Mouse (Mus musculus): ENCODE data around the gene Cx3cl1. TPM values are rescaled to one million over a fixed set of nuclear protein-coding genes. Genes with fewer than 3 reads are reported as not detected.

The Cx3cl1 gene
- polyA plus RNA-seq, 1 experiment from 2014 or later = 5.2 TPM

GRCm38 (mm10) chr8:94741726-94742125 lies 30.1 kb upstream of the Cx3cl1 start:
- ATAC-seq (ENCODE audit: insufficient number of reproducible peaks, low FRiP score, low TSS enrichment, low read depth) = no peak
- Histone ChIP-seq H3K9me3 (ENCODE audit: control insufficient read depth, low read length) (no peaks in the 10 kb centered on the region), H3K9ac (ENCODE audit: low read length) (no peak overlapping the region), H3K4me2 (ENCODE audit: low read depth, severe bottlenecking) (no peak overlapping the region), H3K36me3 (ENCODE audit: control insufficient read depth, insufficient read depth, low read length) (no peaks in the 10 kb centered on the region), H3K27me3 (ENCODE audit: control insufficient read depth, insufficient read depth, low read length) (no peaks in the 10 kb centered on the region), H3K4me3 (ENCODE audit: low read depth, low read length) (no peak overlapping the region), H3K4me1 (ENCODE audit: control insufficient read depth, insufficient read depth, low read length) (no peaks in the 10 kb centered on the region), H3K27ac (replicated peaks; ENCODE audit: low read depth, low read length) (no peak overlapping the region)
- WGBS = 87% methylated on average over 4 of the region's 4 CpGs
- DNase-seq (ENCODE audit: low spot score) = no peak

DNA sequence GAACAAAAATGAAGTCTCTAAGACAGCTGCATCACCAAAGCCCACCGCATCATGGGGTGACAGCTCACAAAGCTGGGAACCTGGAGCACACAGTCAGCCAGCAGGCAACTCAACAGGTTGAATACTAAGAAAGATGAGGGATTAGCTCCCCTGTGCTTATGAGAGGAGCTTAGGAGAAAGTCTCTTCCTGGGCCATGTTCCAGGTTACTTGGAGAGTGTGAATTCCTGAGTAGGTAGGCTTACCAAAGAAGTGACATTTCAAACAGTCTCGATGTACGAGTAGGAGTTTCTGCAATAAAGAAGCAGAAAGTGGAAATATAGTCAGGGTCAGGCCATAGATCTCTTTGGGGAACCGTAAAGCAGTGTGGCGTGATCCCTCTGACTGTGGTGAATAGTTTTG lies 27.3 kb upstream of the Cx3cl1 start:
- WGBS = 90% methylated on average over 5 of the region's 5 CpGs
- DNase-seq (ENCODE audit: low spot score) = no peak
- Histone ChIP-seq H3K9me3 (ENCODE audit: control insufficient read depth, low read length) (no peaks in the 10 kb centered on the region), H3K4me1 (ENCODE audit: control insufficient read depth, insufficient read depth, low read length) (no peaks in the 10 kb centered on the region), H3K4me2 (ENCODE audit: low read depth, severe bottlenecking) (no peak overlapping the region), H3K4me3 (ENCODE audit: low read depth, low read length) (no peak overlapping the region), H3K9ac (ENCODE audit: low read length) (no peak overlapping the region), H3K27me3 (ENCODE audit: control insufficient read depth, insufficient read depth, low read length) (no peaks in the 10 kb centered on the region), H3K27ac (replicated peaks; ENCODE audit: low read depth, low read length) (no peak overlapping the region), H3K36me3 (ENCODE audit: control insufficient read depth, insufficient read depth, low read length) (no peaks in the 10 kb centered on the region)
- ATAC-seq (ENCODE audit: insufficient number of reproducible peaks, low FRiP score, low TSS enrichment, low read depth) = no peak

DNA sequence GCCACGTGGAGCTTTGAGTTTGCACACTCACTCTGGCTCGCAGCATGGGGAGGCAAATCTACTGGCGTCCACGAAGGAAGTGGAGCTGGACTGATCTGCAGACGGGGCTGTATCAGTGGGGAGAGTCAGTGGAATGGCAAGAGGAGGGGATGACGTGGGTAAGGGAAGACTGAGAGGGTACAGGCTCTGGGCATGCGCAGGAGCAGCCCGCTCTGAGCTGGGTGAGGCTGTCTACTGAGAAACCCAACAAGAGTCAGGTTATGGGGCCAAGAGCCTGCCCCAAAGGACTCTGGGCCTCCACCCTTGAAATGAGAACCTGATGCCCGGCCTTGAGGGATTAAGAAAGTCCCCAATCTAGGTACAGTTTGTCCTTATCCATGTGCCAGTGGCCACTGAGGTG lies 26.8 kb upstream of the Cx3cl1 start:
- ATAC-seq (ENCODE audit: insufficient number of reproducible peaks, low FRiP score, low TSS enrichment, low read depth) = no peak
- no peak overlapping the region for H3K27ac ChIP-seq (replicated peaks; ENCODE audit: low read depth, low read length)
- H3K36me3 ChIP-seq (ENCODE audit: control insufficient read depth, insufficient read depth, low read length) = no peaks in the 10 kb centered on the region
- H3K4me1 ChIP-seq (ENCODE audit: control insufficient read depth, insufficient read depth, low read length) = no peaks in the 10 kb centered on the region
- H3K9ac ChIP-seq (ENCODE audit: low read length) = no peak overlapping the region
- no peaks in the 10 kb centered on the region for H3K27me3 ChIP-seq (ENCODE audit: control insufficient read depth, insufficient read depth, low read length)
- 82% methylated on average over 9 of the region's 9 CpGs for WGBS
- H3K9me3 ChIP-seq (ENCODE audit: control insufficient read depth, low read length) = no peaks in the 10 kb centered on the region
- no peak overlapping the region for H3K4me2 ChIP-seq (ENCODE audit: low read depth, severe bottlenecking)
- no peak overlapping the region for H3K4me3 ChIP-seq (ENCODE audit: low read depth, low read length)
- DNase-seq (ENCODE audit: low spot score) = no peak

- 88% methylated on average over 7 of the region's 7 CpGs for WGBS
- DNase-seq (ENCODE audit: low spot score) (no peak), ATAC-seq (ENCODE audit: insufficient number of reproducible peaks, low FRiP score, low TSS enrichment, low read depth) (no peak)
- Histone ChIP-seq H3K36me3 (ENCODE audit: control insufficient read depth, insufficient read depth, low read length) (no peaks in the 10 kb centered on the region), H3K9me3 (ENCODE audit: control insufficient read depth, low read length) (no peaks in the 10 kb centered on the region), H3K4me2 (ENCODE audit: low read depth, severe bottlenecking) (no peak within 1 kb of the TSS), H3K27me3 (ENCODE audit: control insufficient read depth, insufficient read depth, low read length) (no peaks in the 10 kb centered on the region), H3K4me1 (ENCODE audit: control insufficient read depth, insufficient read depth, low read length) (no peaks in the 10 kb centered on the region), H3K27ac (replicated peaks; ENCODE audit: low read depth, low read length) (no peak within 1 kb of the TSS), H3K4me3 (ENCODE audit: low read depth, low read length) (no peak within 1 kb of the TSS), H3K9ac (ENCODE audit: low read length) (no peak within 1 kb of the TSS)
Observed at GRCm38 (mm10) chr8:94745476-94746184, 26.2 kb upstream of the Cx3cl1 start, which contains the start of gene Ccl22. Gene Ccl22, plus strand, starts transcription at chr8:94745590.

GRCm38 (mm10) chr8:94746832-94747231 lies 25.0 kb upstream of the Cx3cl1 start:
- Histone ChIP-seq H3K4me3 (ENCODE audit: low read depth, low read length) (no peak overlapping the region), H3K36me3 (ENCODE audit: control insufficient read depth, insufficient read depth, low read length) (no peaks in the 10 kb centered on the region), H3K9ac (ENCODE audit: low read length) (no peak overlapping the region), H3K4me1 (ENCODE audit: control insufficient read depth, insufficient read depth, low read length) (no peaks in the 10 kb centered on the region), H3K27me3 (ENCODE audit: control insufficient read depth, insufficient read depth, low read length) (no peaks in the 10 kb centered on the region), H3K9me3 (ENCODE audit: control insufficient read depth, low read length) (no peaks in the 10 kb centered on the region), H3K27ac (replicated peaks; ENCODE audit: low read depth, low read length) (no peak overlapping the region), H3K4me2 (ENCODE audit: low read depth, severe bottlenecking) (no peak overlapping the region)
- WGBS = 84% methylated on average over 8 of the region's 8 CpGs
- ATAC-seq (ENCODE audit: insufficient number of reproducible peaks, low FRiP score, low TSS enrichment, low read depth) (no peak), DNase-seq (ENCODE audit: low spot score) (no peak)

DNA sequence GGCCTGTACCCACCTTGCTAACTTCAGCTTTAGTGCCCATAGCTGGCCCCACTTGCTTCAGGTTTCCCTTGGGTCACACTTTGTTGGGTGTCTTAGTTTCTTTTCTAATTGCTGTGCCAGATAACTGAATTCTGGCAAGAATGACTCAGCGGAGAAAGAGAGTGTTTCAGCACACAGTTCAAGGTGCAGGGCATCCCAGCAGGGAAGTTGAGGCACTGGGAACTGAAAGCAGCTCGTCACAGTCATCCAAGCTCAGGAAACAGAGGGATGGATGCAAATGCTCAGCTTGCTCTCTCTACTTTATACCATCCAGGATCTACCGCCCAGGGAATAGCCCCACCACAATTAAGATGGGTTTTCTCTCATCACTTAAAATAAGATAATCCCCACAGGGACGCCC lies 23.4 kb upstream of the Cx3cl1 start:
- no peaks in the 10 kb centered on the region for H3K9me3 ChIP-seq (ENCODE audit: control insufficient read depth, low read length)
- no peaks in the 10 kb centered on the region for H3K4me1 ChIP-seq (ENCODE audit: control insufficient read depth, insufficient read depth, low read length)
- 66% methylated on average over 4 of the region's 4 CpGs for WGBS
- ATAC-seq (ENCODE audit: insufficient number of reproducible peaks, low FRiP score, low TSS enrichment, low read depth) (no peak), DNase-seq (ENCODE audit: low spot score) (no peak)
- no peaks in the 10 kb centered on the region for H3K27me3 ChIP-seq (ENCODE audit: control insufficient read depth, insufficient read depth, low read length)
- no peak overlapping the region for H3K4me3 ChIP-seq (ENCODE audit: low read depth, low read length)
- H3K4me2 ChIP-seq (ENCODE audit: low read depth, severe bottlenecking) = no peak overlapping the region
- H3K36me3 ChIP-seq (ENCODE audit: control insufficient read depth, insufficient read depth, low read length) = no peaks in the 10 kb centered on the region
- H3K27ac ChIP-seq (replicated peaks; ENCODE audit: low read depth, low read length) = no peak overlapping the region
- no peak overlapping the region for H3K9ac ChIP-seq (ENCODE audit: low read length)

GRCm38 (mm10) chr8:94749942-94750341 lies 21.9 kb upstream of the Cx3cl1 start:
- 79% methylated on average over 3 of the region's 3 CpGs for WGBS
- no peaks in the 10 kb centered on the region for H3K36me3 ChIP-seq (ENCODE audit: control insufficient read depth, insufficient read depth, low read length)
- no peaks in the 10 kb centered on the region for H3K9me3 ChIP-seq (ENCODE audit: control insufficient read depth, low read length)

GRCm38 (mm10) chr8:94751023-94751849 lies 20.6 kb upstream of the Cx3cl1 start:
- DNase-seq (ENCODE audit: low spot score) (no peak), ATAC-seq (ENCODE audit: insufficient number of reproducible peaks, low FRiP score, low TSS enrichment, low read depth) (no peak)
- Histone ChIP-seq H3K27me3 (ENCODE audit: control insufficient read depth, insufficient read depth, low read length) (no peaks in the 10 kb centered on the region), H3K9me3 (ENCODE audit: control insufficient read depth, low read length) (no peaks in the 10 kb centered on the region), H3K36me3 (ENCODE audit: control insufficient read depth, insufficient read depth, low read length) (no peaks in the 10 kb centered on the region), H3K27ac (replicated peaks; ENCODE audit: low read depth, low read length) (no peak overlapping the region), H3K4me1 (ENCODE audit: control insufficient read depth, insufficient read depth, low read length) (no peaks in the 10 kb centered on the region), H3K4me2 (ENCODE audit: low read depth, severe bottlenecking) (no peak overlapping the region), H3K9ac (ENCODE audit: low read length) (no peak overlapping the region), H3K4me3 (ENCODE audit: low read depth, low read length) (no peak overlapping the region)
- 77% methylated on average over 10 of the region's 10 CpGs for WGBS

More at GRCm38 (mm10) chr8:94749942-94750341, 21.9 kb upstream of the Cx3cl1 start:
- no peak for ATAC-seq (ENCODE audit: insufficient number of reproducible peaks, low FRiP score, low TSS enrichment, low read depth)
- no peak overlapping the region for H3K4me3 ChIP-seq (ENCODE audit: low read depth, low read length)
- DNase-seq (ENCODE audit: low spot score) = no peak
- H3K9ac ChIP-seq (ENCODE audit: low read length) = no peak overlapping the region
- no peaks in the 10 kb centered on the region for H3K4me1 ChIP-seq (ENCODE audit: control insufficient read depth, insufficient read depth, low read length)
- no peak overlapping the region for H3K4me2 ChIP-seq (ENCODE audit: low read depth, severe bottlenecking)
- no peak overlapping the region for H3K27ac ChIP-seq (replicated peaks; ENCODE audit: low read depth, low read length)
- H3K27me3 ChIP-seq (ENCODE audit: control insufficient read depth, insufficient read depth, low read length) = no peaks in the 10 kb centered on the region

Measured in limb, embryonic 11.5 days (tissue).